Mouse (Mus musculus): ENCODE data around the gene Cela2a. TPM values are rescaled to one million over a fixed set of nuclear protein-coding genes. Genes with fewer than 3 reads are reported as not detected.

Gene Cela2a
- polyA plus RNA-seq, 1 experiment from 2014 or later = 455 TPM

DNA sequence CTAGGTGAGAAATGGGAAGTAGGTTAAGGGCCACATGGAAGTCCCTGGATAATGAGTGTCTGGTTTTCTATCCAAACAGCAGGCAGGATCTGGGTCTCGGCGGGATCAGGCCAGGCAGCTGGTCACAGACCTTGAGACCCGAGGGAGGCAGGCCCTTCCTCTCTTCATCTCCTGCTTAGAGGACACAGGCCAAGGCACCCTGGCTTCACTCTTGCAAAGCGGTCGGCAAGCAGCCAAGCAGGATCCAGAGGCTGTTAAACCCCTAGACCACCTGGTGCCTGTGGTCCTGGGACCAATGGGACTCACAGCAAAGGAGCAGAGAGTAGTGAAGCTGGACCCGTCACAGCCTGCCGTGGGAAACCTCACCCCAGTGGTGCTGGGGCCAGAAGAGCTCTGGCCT, 29.6 kb downstream of the Cela2a start:
- H3K27ac ChIP-seq (ENCODE audit: low read length) = no peak overlapping the region
- no peak overlapping the region for H3K4me3 ChIP-seq (ENCODE audit: low read length)
- H3K27me3 ChIP-seq (replicated peaks; ENCODE audit: control insufficient read depth, insufficient read depth, low read length) = no peaks in the 10 kb centered on the region
- H3K4me2 ChIP-seq (ENCODE audit: low read depth, low read length) = no peak overlapping the region
- H3K9me3 ChIP-seq (ENCODE audit: control insufficient read depth, low read length) = no peaks in the 10 kb centered on the region
- H3K9ac ChIP-seq (ENCODE audit: low read depth, low read length) = peak overlapping the region; percentile 24
- no peak for ATAC-seq
- H3K36me3 ChIP-seq (ENCODE audit: control insufficient read depth, insufficient read depth, low read length) = peaks cover 10% of the 10 kb centered on the region; the same call in 1 of the 2 replicates
- WGBS = 86% methylated on average over 7 of the region's 7 CpGs
- peaks cover 23% of the 10 kb centered on the region for H3K4me1 ChIP-seq (ENCODE audit: control insufficient read depth, insufficient read depth, low read length)

DNA sequence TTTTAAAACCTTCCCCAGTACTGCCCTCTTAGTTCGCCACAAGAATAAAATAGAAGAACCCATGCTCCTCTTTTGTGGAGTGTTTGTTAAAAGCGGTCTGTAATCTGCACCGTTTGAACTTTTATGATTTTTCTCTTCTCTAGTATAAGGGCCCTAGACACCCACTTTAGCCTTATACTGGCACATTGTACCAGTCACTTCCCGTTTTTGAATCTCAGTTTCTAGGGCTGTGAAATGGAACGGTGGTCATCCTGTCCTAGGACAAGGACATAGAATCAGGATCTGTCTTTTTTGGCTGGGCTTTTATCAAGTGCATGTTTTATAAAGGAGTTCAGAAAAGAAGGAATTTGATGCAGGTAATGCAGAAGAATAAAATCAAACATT, 31.8 kb downstream of the Cela2a start:
- peak overlapping the region; percentile 97 for H3K27ac ChIP-seq (ENCODE audit: low read length)
- ATAC-seq = no peak
- H3K36me3 ChIP-seq (ENCODE audit: control insufficient read depth, insufficient read depth, low read length) = peaks cover 10% of the 10 kb centered on the region; the same call in 1 of the 2 replicates
- H3K27me3 ChIP-seq (replicated peaks; ENCODE audit: control insufficient read depth, insufficient read depth, low read length) = no peaks in the 10 kb centered on the region
- no peaks in the 10 kb centered on the region for H3K9me3 ChIP-seq (ENCODE audit: control insufficient read depth, low read length)
- peaks cover 32% of the 10 kb centered on the region for H3K4me1 ChIP-seq (ENCODE audit: control insufficient read depth, insufficient read depth, low read length)
- peak overlapping the region; percentile 74 for H3K4me3 ChIP-seq (ENCODE audit: low read length)
- H3K4me2 ChIP-seq (ENCODE audit: low read depth, low read length) = peak overlapping the region; percentile 67
- H3K9ac ChIP-seq (ENCODE audit: low read depth, low read length) = peak overlapping the region; percentile 80
- WGBS = 7% methylated on average over 5 of the region's 5 CpGs

DNA sequence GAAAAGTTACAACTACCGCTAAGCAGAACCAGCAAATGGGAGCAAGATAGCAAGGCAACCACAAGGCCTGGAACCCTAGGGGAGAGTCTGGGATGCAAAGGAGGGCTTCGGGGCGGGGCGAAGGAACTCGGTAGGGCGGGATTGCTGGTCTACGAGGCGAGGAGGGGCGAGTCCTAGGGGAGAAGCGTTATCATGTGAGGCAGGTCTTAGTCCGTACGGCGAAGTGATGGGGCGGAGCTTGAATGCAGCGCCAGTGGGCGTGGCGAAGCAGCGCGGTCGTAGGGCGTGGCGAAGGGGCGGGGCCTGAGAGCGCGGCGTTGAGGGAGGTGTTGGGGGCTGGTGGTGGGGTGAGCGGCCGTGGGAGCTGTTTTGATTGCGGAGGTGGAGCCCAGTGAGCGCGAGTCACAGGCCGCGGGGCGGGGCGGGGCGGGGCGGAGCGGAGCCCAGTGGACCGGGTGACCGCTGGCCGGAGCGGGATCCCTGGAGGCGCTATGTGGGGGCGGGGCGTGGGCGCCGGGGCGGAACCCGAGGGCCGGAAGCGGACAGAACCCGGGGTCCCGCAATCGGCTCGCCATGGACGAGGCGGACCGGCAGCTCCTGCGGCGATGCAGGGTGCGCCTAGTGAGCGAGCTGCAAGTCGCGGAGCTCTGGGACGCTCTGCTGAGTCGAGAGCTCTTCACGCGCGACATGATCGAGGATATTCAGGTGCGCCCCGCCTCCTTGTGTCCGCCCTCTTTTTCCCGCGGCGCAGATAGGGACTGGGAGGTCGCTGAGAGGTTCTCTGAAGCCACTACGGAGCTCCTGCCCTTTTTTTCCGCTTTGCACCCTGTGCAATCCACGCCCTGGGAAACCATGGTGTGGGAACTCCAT, 32.4 kb downstream of the Cela2a start, which contains the start of gene Casp9:
Gene Casp9 (plus strand): TSS at position 331 of the 870 bp plus-strand sequence.
- ATAC-seq = peak; percentile 82
- Histone ChIP-seq H3K27me3 (replicated peaks; ENCODE audit: control insufficient read depth, insufficient read depth, low read length) (no peaks in the 10 kb centered on the region), H3K36me3 (ENCODE audit: control insufficient read depth, insufficient read depth, low read length) (peaks cover 10% of the 10 kb centered on the region; the same call in 1 of the 2 replicates), H3K27ac (ENCODE audit: low read length) (peak within 1 kb of the TSS; percentile 97), H3K9ac (ENCODE audit: low read depth, low read length) (peak within 1 kb of the TSS; percentile 80), H3K4me1 (ENCODE audit: control insufficient read depth, insufficient read depth, low read length) (peaks cover 32% of the 10 kb centered on the region), H3K9me3 (ENCODE audit: control insufficient read depth, low read length) (no peaks in the 10 kb centered on the region), H3K4me3 (ENCODE audit: low read length) (peak within 1 kb of the TSS; percentile 74), H3K4me2 (ENCODE audit: low read depth, low read length) (peak within 1 kb of the TSS; percentile 67)
- under 1% methylated on average over 68 of the region's 80 CpGs for WGBS

DNA sequence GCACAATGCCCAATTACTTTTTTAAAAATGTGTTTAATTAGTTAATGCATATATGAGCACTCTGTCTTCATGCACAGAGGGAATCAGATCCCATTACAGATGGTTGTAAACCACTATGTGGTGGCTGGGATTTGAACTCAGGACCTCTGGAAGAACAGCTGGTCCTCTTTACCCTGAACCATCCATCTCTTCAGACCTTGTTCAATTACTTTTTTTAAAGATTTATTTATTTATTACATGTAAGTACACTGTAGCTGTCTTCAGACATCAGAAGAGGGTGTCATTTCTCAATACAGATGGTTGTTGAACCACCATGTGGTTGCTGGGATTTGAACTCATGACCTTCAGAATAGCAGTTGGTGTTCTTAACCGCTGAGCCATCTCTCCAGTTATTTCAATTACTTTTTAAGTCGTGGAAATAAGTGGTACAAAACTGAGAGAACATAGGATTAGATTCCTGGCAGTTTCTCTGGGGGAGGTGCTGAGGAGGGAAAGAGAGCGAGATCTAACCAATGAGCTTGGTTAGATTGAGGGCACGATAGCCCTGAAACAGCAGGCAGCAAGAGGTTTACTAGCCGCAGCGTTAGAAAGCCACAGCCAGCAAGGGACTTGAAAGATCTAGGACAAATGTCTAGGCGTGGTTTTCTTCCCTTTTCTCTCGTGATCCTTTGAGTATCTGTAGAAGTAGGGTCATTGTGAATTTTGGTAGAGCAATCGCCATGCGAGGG, 33.2 kb downstream of the Cela2a start:
- Histone ChIP-seq H3K27ac (ENCODE audit: low read length) (peak overlapping the region; percentile 91), H3K9me3 (ENCODE audit: control insufficient read depth, low read length) (no peaks in the 10 kb centered on the region), H3K4me2 (ENCODE audit: low read depth, low read length) (peak overlapping the region; percentile 62), H3K4me1 (ENCODE audit: control insufficient read depth, insufficient read depth, low read length) (peaks cover 32% of the 10 kb centered on the region), H3K36me3 (ENCODE audit: control insufficient read depth, insufficient read depth, low read length) (peaks cover 11% of the 10 kb centered on the region; the same call in 1 of the 2 replicates), H3K9ac (ENCODE audit: low read depth, low read length) (peak overlapping the region; percentile 51; the same call in 1 of the 2 replicates), H3K27me3 (replicated peaks; ENCODE audit: control insufficient read depth, insufficient read depth, low read length) (no peaks in the 10 kb centered on the region), H3K4me3 (ENCODE audit: low read length) (peak overlapping the region; percentile 74)
- 12% methylated on average over 10 of the region's 10 CpGs for WGBS
- ATAC-seq = no peak

DNA sequence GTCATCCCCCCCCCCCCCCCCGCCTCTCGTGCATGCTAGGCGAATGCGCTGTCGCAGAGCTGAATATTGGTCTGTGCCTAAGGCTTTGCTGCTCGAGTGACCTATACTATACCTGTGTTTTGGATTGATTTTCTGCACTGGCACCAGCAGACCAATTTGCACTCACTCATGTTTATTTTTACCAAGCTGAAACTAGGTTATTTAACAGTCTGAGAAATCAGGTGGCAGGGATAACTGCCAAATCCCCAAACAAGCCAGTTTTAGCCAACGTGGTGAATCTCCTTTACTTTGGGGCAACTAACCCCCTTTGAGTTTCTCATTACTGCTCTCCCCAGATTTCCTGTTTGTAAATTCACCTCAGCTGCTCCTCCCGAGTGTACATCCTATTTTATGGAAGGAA, 34.0 kb downstream of the Cela2a start:
- H3K27ac ChIP-seq (ENCODE audit: low read length) = no peak overlapping the region
- no peak for ATAC-seq
- no peak overlapping the region for H3K4me3 ChIP-seq (ENCODE audit: low read length)
- no peaks in the 10 kb centered on the region for H3K9me3 ChIP-seq (ENCODE audit: control insufficient read depth, low read length)
- H3K4me2 ChIP-seq (ENCODE audit: low read depth, low read length) = no peak overlapping the region
- peaks cover 32% of the 10 kb centered on the region for H3K4me1 ChIP-seq (ENCODE audit: control insufficient read depth, insufficient read depth, low read length)
- WGBS = 84% methylated on average over 8 of the region's 8 CpGs
- H3K27me3 ChIP-seq (replicated peaks; ENCODE audit: control insufficient read depth, insufficient read depth, low read length) = no peaks in the 10 kb centered on the region
- no peak overlapping the region for H3K9ac ChIP-seq (ENCODE audit: low read depth, low read length)
- H3K36me3 ChIP-seq (ENCODE audit: control insufficient read depth, insufficient read depth, low read length) = peaks cover 4% of the 10 kb centered on the region; the same call in 1 of the 2 replicates

DNA sequence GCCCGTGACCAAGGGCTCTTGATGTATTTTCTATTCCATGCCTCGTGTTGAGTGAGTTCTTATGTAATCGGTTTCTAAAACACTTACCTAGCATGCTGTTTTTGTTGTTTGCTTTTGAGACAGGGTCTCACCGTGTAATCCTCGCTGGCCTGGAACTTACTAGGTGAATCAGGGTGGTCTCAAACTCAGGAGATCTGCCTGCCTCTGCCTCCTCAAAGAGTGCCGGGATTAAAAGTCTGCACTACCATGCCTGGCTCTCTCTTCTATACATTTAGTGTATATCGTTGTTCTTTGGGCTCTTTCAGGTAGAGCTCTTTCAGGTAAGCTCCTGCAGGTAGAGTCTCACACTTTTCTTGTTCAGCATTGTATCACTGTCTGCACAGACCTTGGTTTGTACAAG, 34.5 kb downstream of the Cela2a start:
- Histone ChIP-seq H3K27me3 (replicated peaks; ENCODE audit: control insufficient read depth, insufficient read depth, low read length) (no peaks in the 10 kb centered on the region), H3K36me3 (ENCODE audit: control insufficient read depth, insufficient read depth, low read length) (0 out of 2 replicates have a peak, but pooled peaks cover 3% of the 10 kb centered on the region), H3K9ac (ENCODE audit: low read depth, low read length) (no peak overlapping the region), H3K4me3 (ENCODE audit: low read length) (no peak overlapping the region), H3K4me2 (ENCODE audit: low read depth, low read length) (no peak overlapping the region), H3K27ac (ENCODE audit: low read length) (no peak overlapping the region), H3K4me1 (ENCODE audit: control insufficient read depth, insufficient read depth, low read length) (peaks cover 31% of the 10 kb centered on the region), H3K9me3 (ENCODE audit: control insufficient read depth, low read length) (no peaks in the 10 kb centered on the region)
- ATAC-seq = no peak
- 90% methylated on average over 7 of the region's 7 CpGs for WGBS

DNA sequence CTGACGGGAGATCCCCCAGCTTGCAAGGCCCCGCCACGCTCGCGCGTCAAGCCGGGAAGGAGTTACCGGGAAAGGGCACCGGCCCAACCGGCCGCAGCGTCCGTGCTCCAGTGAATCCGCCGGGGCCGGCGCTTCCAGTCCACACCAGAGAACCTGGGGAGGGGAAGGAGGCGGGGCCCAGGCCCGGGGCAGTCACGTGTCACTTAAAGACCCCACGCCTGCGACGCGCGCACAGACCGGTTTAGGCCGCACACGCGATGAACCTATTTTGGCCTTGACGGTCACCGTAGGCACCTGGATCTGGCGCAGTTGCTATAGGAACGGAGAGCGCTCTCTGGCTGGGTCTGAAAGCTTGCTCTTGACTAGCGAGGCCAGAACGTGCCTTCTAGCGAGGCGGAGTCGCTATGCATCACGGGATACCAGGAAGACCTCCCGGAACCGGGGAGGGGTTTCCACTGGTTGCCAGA, 35.4 kb downstream of the Cela2a start, which contains the start of gene Dnajc16:
Gene Dnajc16 (minus strand): TSS at position 408 of the 467 bp plus-strand sequence.
- no peaks in the 10 kb centered on the region for H3K9me3 ChIP-seq (ENCODE audit: control insufficient read depth, low read length)
- H3K4me2 ChIP-seq (ENCODE audit: low read depth, low read length) = peak within 1 kb of the TSS; percentile 95
- peak; percentile 87 for ATAC-seq
- peaks cover 24% of the 10 kb centered on the region; the same call in 1 of the 2 replicates for H3K4me1 ChIP-seq (ENCODE audit: control insufficient read depth, insufficient read depth, low read length)
- peak within 1 kb of the TSS; percentile 94 for H3K9ac ChIP-seq (ENCODE audit: low read depth, low read length)
- under 1% methylated on average over 42 of the region's 42 CpGs for WGBS
- H3K36me3 ChIP-seq (ENCODE audit: control insufficient read depth, insufficient read depth, low read length) = 0 out of 2 replicates have a peak, but pooled peaks cover 3% of the 10 kb centered on the region
- H3K27me3 ChIP-seq (replicated peaks; ENCODE audit: control insufficient read depth, insufficient read depth, low read length) = no peaks in the 10 kb centered on the region
- H3K4me3 ChIP-seq (ENCODE audit: low read length) = peak within 1 kb of the TSS; percentile 96
- H3K27ac ChIP-seq (ENCODE audit: low read length) = peak within 1 kb of the TSS; percentile 85

DNA sequence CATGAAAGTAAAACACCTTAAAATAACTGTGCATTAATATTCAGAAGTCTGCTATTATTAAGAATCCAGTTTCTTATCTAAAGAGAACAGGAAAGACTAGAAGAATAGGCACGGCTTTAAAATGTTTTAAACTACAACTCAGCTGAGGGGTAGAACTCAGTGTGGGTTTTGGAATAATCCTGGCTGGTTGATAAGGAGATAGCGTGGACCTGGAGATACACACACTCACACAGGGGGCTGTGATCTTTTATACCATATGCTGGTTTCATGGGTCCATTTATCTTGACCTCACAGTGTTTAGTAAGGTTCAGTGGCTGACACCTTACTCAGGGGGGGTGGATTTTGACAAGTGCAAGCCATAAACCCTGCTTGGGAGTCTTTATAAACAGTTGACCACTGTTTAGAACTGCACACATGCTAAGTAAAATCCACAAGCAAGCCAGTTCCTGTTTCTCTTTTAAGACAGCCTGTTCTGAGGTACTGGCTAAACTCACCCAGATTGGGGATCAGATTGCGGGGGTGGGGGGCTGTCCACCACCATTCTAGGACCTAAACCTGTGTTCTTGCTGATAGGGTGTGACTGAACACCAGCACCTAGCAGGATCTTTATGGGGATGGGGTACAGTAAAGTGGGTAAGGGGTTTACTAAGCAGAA, 36.3 kb downstream of the Cela2a start:
- Histone ChIP-seq H3K27ac (ENCODE audit: low read length) (peak overlapping the region; percentile 85), H3K36me3 (ENCODE audit: control insufficient read depth, insufficient read depth, low read length) (0 out of 2 replicates have a peak, but pooled peaks cover 3% of the 10 kb centered on the region), H3K4me3 (ENCODE audit: low read length) (peak overlapping the region; percentile 96), H3K27me3 (replicated peaks; ENCODE audit: control insufficient read depth, insufficient read depth, low read length) (no peaks in the 10 kb centered on the region), H3K9me3 (ENCODE audit: control insufficient read depth, low read length) (no peaks in the 10 kb centered on the region), H3K4me2 (ENCODE audit: low read depth, low read length) (peak overlapping the region; percentile 95), H3K9ac (ENCODE audit: low read depth, low read length) (peak overlapping the region; percentile 94), H3K4me1 (ENCODE audit: control insufficient read depth, insufficient read depth, low read length) (peaks cover 15% of the 10 kb centered on the region; the same call in 1 of the 2 replicates)
- 30% methylated on average over 3 of the region's 3 CpGs for WGBS
- ATAC-seq = no peak
